ENCODE assay signal across 26 mouse cellular contexts in the genomic region with DNA sequence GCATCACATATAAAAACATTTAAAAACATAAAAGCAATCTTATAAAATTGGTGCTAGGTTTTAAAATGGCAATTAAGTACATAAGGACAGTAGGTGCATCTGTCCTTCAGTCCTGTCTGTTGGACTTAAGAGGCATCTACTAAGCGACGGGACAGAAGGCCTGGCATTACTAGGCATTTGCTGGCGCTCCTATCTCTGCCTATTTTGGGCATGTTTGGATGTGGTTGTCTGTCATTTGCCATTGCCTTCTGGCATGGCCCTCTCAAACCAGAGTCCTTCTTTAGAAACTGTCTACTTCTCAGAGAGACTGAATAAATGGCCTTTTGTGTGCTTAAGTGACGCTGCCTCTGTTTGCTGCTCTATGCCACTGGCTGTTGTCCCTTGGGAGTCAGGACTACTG.
DNase-seq lines count a peak whose midpoint lies in the region; ATAC-seq and TF ChIP-seq lines count a peak whose summit lies in the region.
"Had no signal": no experiment of that assay in that cellular context is flagged by ENCODE, and none has a peak within 500 bp of the region (broad histone marks: within the 10 kb centered on the region; RNA-seq: fewer than 3 reads in every experiment).

No protein-coding gene starts in this region.

- no peak for TF ChIP-seq POLR2A in heart, adult 2 months (IDR thresholded peaks at IDR 0.05; ENCODE audit: insufficient read depth, low read depth, low read length)

- H3K27me3 ChIP-seq in heart, adult 2 months (ENCODE audit: control insufficient read depth, insufficient read depth, low read length) = no peaks in the 10 kb centered on the region
- H3K27me3 ChIP-seq in heart, embryonic 11.5 days (ENCODE audit: control insufficient read depth, insufficient read depth, low read length) = no peaks in the 10 kb centered on the region
- H3K27me3 ChIP-seq in midbrain, embryonic 10.5 days (ENCODE audit: low read depth, poor library complexity, severe bottlenecking) = no peaks in the 10 kb centered on the region
- no peaks in the 10 kb centered on the region for H3K27me3 ChIP-seq in midbrain, embryonic 16.5 days (ENCODE audit: control insufficient read depth, insufficient read depth, low read depth, low read length)
- H3K27me3 ChIP-seq in kidney, embryonic 15.5 days = no peaks in the 10 kb centered on the region
- H3K27me3 ChIP-seq: CH12.LX; embryonic facial prominence, embryonic 12.5 days; embryonic facial prominence, embryonic 15.5 days; Patski had no signal

- 51% methylated on average over 4 of the region's 4 CpGs for WGBS in heart, adult 2 months
- 54% methylated on average over 4 of the region's 4 CpGs for WGBS in heart, embryonic 11.5 days (ENCODE audit: insufficient replicate concordance)
- WGBS in midbrain, embryonic 10.5 days = 83% methylated on average over 4 of the region's 4 CpGs
- 77% methylated on average over 4 of the region's 4 CpGs for WGBS in midbrain, embryonic 16.5 days
- 90% methylated on average over 4 of the region's 4 CpGs for WGBS in kidney, embryonic 15.5 days

- DNase-seq in heart, adult 2 months = peak; percentile 12 to 18
- DNase-seq in midbrain, embryonic 10.5 days (ENCODE audit: low spot score) = peak; percentile 9
- peak; percentile 17 for DNase-seq in brain, adult 2 months (ENCODE audit: low read depth, low spot score)
- DNase-seq: adrenal gland, postnatal 10 days; adrenal gland, postnatal 36 days; B cell, adult 2 months; cerebellum, adult 11 months; cerebellum, adult 2 months; cerebellum, adult 9-11 months; cerebellum, postnatal 25 days; forebrain, postnatal 0 days; gastrocnemius, adult 2 months; gastrocnemius, postnatal 14 days; heart, postnatal 36 days had no signal

- intact Hi-C loops in heart, adult 2 months (cut with DNase I) = no loop called here

- no peak for ATAC-seq in heart, embryonic 11.5 days (replicated peaks; ENCODE audit: insufficient number of reproducible peaks, low FRiP score, low TSS enrichment)
- no peak for ATAC-seq in midbrain, embryonic 16.5 days
- ATAC-seq in kidney, embryonic 15.5 days (replicated peaks; ENCODE audit: low FRiP score) = no peak
- ATAC-seq: forebrain, postnatal 0 days; hindbrain, postnatal 0 days; inflammation-experienced regulatory T-cells, adult 6 months; intestine, embryonic 16.5 days; Patski had no signal

- H3K9ac ChIP-seq in heart, adult 2 months (ENCODE audit: low read depth, low read length) = no peak overlapping the region
- no peak overlapping the region for H3K9ac ChIP-seq in heart, embryonic 11.5 days (ENCODE audit: low read depth, low read length)
- no peak overlapping the region for H3K9ac ChIP-seq in midbrain, embryonic 16.5 days (ENCODE audit: low read depth, low read length)
- H3K9ac ChIP-seq in kidney, embryonic 15.5 days = no peak overlapping the region
- H3K9ac ChIP-seq: embryonic facial prominence, embryonic 12.5 days; embryonic facial prominence, embryonic 15.5 days; forebrain, postnatal 0 days; hindbrain, embryonic 14.5 days had no signal

- no peaks in the 10 kb centered on the region for H3K79me2 ChIP-seq in heart, adult 2 months (replicated peaks; ENCODE audit: control insufficient read depth, insufficient read depth, low read length)

- H3K4me3 ChIP-seq in heart, adult 2 months = no peak overlapping the region
- no peak overlapping the region for H3K4me3 ChIP-seq in heart, embryonic 11.5 days (ENCODE audit: low read depth, low read length)
- H3K4me3 ChIP-seq in midbrain, embryonic 10.5 days = no peak overlapping the region
- H3K4me3 ChIP-seq in midbrain, embryonic 16.5 days (ENCODE audit: low read depth, low read length) = no peak overlapping the region
- H3K4me3 ChIP-seq in kidney, embryonic 15.5 days (replicated peaks) = no peak overlapping the region
- H3K4me3 ChIP-seq: embryonic facial prominence, embryonic 12.5 days; embryonic facial prominence, embryonic 15.5 days; gastrocnemius, adult 2 months had no signal

- no peak for TF ChIP-seq EP300 in heart, adult 2 months (IDR thresholded peaks at IDR 0.05; ENCODE audit: insufficient read depth, low read depth, low read length)

- peaks cover 12% of the 10 kb centered on the region for H3K4me1 ChIP-seq in heart, adult 2 months (ENCODE audit: control insufficient read depth, insufficient read depth, low read length)
- H3K4me1 ChIP-seq in heart, embryonic 11.5 days (ENCODE audit: control insufficient read depth, insufficient read depth, low read length) = peaks cover 13% of the 10 kb centered on the region
- peaks cover 21% of the 10 kb centered on the region for H3K4me1 ChIP-seq in midbrain, embryonic 10.5 days
- H3K4me1 ChIP-seq in midbrain, embryonic 16.5 days (ENCODE audit: control insufficient read depth, insufficient read depth, low read length) = peaks cover 8% of the 10 kb centered on the region; the same call in 1 of the 2 replicates
- H3K4me1 ChIP-seq in kidney, embryonic 15.5 days = peaks cover 17% of the 10 kb centered on the region
- H3K4me1 ChIP-seq: embryonic facial prominence, embryonic 12.5 days; embryonic facial prominence, embryonic 15.5 days had no signal

- no peak for TF ChIP-seq CTCF in heart, adult 2 months (IDR thresholded peaks at IDR 0.05)

- H3K9me3 ChIP-seq in heart, embryonic 11.5 days (replicated peaks; ENCODE audit: control insufficient read depth, low read length) = no peaks in the 10 kb centered on the region
- H3K9me3 ChIP-seq in midbrain, embryonic 10.5 days (replicated peaks) = no peaks in the 10 kb centered on the region
- H3K9me3 ChIP-seq in midbrain, embryonic 16.5 days (replicated peaks; ENCODE audit: control insufficient read depth, low read length, poor library complexity, severe bottlenecking) = no peaks in the 10 kb centered on the region
- H3K9me3 ChIP-seq in kidney, embryonic 15.5 days (replicated peaks) = no peaks in the 10 kb centered on the region
- H3K9me3 ChIP-seq: embryonic facial prominence, embryonic 12.5 days; embryonic facial prominence, embryonic 15.5 days had no signal

- no peak overlapping the region for H3K4me2 ChIP-seq in heart, embryonic 11.5 days
- no peak overlapping the region for H3K4me2 ChIP-seq in midbrain, embryonic 16.5 days (ENCODE audit: low read length)
- H3K4me2 ChIP-seq in kidney, embryonic 15.5 days = no peak overlapping the region
- H3K4me2 ChIP-seq: embryonic facial prominence, embryonic 12.5 days; embryonic facial prominence, embryonic 15.5 days; hindbrain, embryonic 14.5 days had no signal

- peak overlapping the region; percentile 47 for H3K27ac ChIP-seq in heart, adult 2 months
- no peak overlapping the region for H3K27ac ChIP-seq in heart, embryonic 11.5 days (ENCODE audit: low read depth, low read length)
- no peak overlapping the region for H3K27ac ChIP-seq in midbrain, embryonic 10.5 days (replicated peaks)
- H3K27ac ChIP-seq in midbrain, embryonic 16.5 days (ENCODE audit: low read length) = no peak overlapping the region
- no peak overlapping the region for H3K27ac ChIP-seq in kidney, embryonic 15.5 days
- H3K27ac ChIP-seq: embryonic facial prominence, embryonic 12.5 days; embryonic facial prominence, embryonic 15.5 days; gastrocnemius, adult 2 months; hindbrain, embryonic 14.5 days; hindbrain, postnatal 0 days had no signal

- H3K36me3 ChIP-seq in heart, adult 2 months (ENCODE audit: control insufficient read depth, insufficient read depth, low read length) = peaks cover 8% of the 10 kb centered on the region
- H3K36me3 ChIP-seq in heart, embryonic 11.5 days (ENCODE audit: control insufficient read depth, insufficient read depth, low read length) = no peaks in the 10 kb centered on the region
- H3K36me3 ChIP-seq in midbrain, embryonic 10.5 days = no peaks in the 10 kb centered on the region
- no peaks in the 10 kb centered on the region for H3K36me3 ChIP-seq in midbrain, embryonic 16.5 days (ENCODE audit: control insufficient read depth, insufficient read depth, low read length)
- no peaks in the 10 kb centered on the region for H3K36me3 ChIP-seq in kidney, embryonic 15.5 days
- H3K36me3 ChIP-seq: embryonic facial prominence, embryonic 12.5 days; embryonic facial prominence, embryonic 15.5 days; G1E had no signal
